Mouse (Mus musculus) hindbrain, embryonic 10.5 days (tissue): ENCODE measurements around the gene Sfr1. TPM values are rescaled to one million over a fixed set of nuclear protein-coding genes. Genes with fewer than 3 reads are reported as not detected.

ENCODE experiments used
- DNase-seq: peaks from one replicate; pipeline ENCODE4 v3.0.0-alpha.2; 2017; ENCODE audit warnings: low spot score
- H3K27ac ChIP-seq: fragments of 300-500 bp; sonication (generic); 2 replicates; pipeline ENCODE4 v1.5.1; 2016; ENCODE audit warnings: mild to moderate bottlenecking, moderate library complexity
- H3K27me3 ChIP-seq: fragments of 300-500 bp; sonication (generic); 2 replicates; pipeline ENCODE4 v1.6.1; 2016; ENCODE audit warnings: mild to moderate bottlenecking; ENCODE audit not compliant: poor library complexity, insufficient read depth, severe bottlenecking
- H3K36me3 ChIP-seq: fragments of 300-500 bp; sonication (generic); 2 replicates; pipeline ENCODE4 v1.6.1; 2016; ENCODE audit warnings: mild to moderate bottlenecking, moderate library complexity
- H3K4me1 ChIP-seq: fragments of 300-500 bp; sonication (generic); replicated peaks from 2 replicates; pipeline ENCODE4 v1.6.1; 2016; ENCODE audit warnings: mild to moderate bottlenecking
- H3K4me3 ChIP-seq: fragments of 300-500 bp; sonication (generic); 2 replicates; pipeline ENCODE4 v1.5.1; 2016; ENCODE audit warnings: mild to moderate bottlenecking, moderate library complexity
- H3K9me3 ChIP-seq: fragments of 300-500 bp; sonication (generic); 2 replicates; pipeline ENCODE4 v1.6.1; 2016; ENCODE audit warnings: mild to moderate bottlenecking, moderate library complexity
- WGBS: fragments of 180-500 bp; shearing (Covaris S2); methylation state at CpG from one replicate; pipeline ENCODE4 v1.1.7; 2016; 5-methylcytosine and 5-hydroxymethylcytosine counted together
- polyA plus RNA-seq: library from polyadenylated mRNA; unstranded; fragments of >200 nt; fragmentation: Nextera tagmentation; extraction: Ambion mirVana; gene quantifications from 2 replicates; pipeline ENCODE4 v1.2.1, GENCODE M21; 2016

The Sfr1 gene
- 211 and 264 TPM in 2 replicates for polyA plus RNA-seq

DNA sequence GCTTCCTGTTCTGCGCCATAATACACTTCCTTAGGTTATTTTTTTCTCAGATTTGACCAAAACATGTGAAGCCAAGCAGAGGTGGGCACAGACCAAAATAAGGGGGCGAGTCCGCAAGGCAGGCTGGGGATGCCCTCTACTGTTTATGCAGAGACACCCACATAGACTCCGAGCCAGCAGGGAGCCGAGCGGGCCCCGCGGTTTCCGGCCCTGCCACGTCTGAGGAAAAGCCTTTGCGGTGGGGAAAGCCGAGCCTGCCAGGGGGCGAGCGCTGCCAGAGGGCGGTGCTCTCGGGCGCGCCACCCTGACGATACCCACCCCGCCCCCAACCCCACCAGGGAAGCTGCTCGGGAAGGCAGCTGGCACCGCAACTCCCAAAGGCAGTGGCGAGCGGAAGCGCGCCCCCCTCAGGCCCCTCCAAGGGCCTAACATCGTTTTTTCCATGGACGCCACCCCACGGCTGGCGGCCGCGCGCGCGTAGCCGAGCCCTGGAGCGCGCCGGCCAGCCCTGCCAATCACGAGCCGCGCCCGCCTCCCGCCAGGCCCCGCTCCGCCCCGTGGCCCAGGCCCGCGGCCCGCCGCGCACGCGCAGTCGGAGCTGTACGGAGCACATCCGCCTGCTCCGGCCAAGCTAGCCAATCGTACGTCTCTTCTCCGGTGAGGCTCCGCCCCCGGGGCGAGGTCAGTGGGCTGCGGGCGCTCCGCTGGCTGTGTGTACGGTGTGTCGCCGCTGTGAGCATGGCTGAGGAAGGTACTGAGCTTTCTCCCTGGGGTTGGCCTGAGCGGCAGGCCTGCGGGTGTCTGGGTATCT is at the start of gene Sfr1:
Gene Sfr1, plus strand, starts transcription at position 612 of the 811 bp plus-strand sequence.
- Histone ChIP-seq H3K27ac (peak within 1 kb of the TSS; percentile 97), H3K4me1 (peaks cover 16% of the 10 kb centered on the region), H3K9me3 (no peaks in the 10 kb centered on the region), H3K36me3 (peaks cover 38% of the 10 kb centered on the region), H3K27me3 (no peaks in the 10 kb centered on the region), H3K4me3 (peak within 1 kb of the TSS; percentile 90)
- peak; percentile 99 for DNase-seq
- WGBS = 1% methylated on average over 71 of the region's 72 CpGs

- Histone ChIP-seq H3K4me3 (no peak overlapping the region), H3K36me3 (no peaks in the 10 kb centered on the region), H3K27me3 (peaks cover 5% of the 10 kb centered on the region; the same call in 1 of the 2 replicates), H3K9me3 (no peaks in the 10 kb centered on the region), H3K4me1 (peaks cover 11% of the 10 kb centered on the region; the same call in 1 of the 2 replicates), H3K27ac (no peak overlapping the region)
- 89% methylated on average over 7 of the region's 7 CpGs for WGBS
- no peak for DNase-seq
Observed at GRCm38 (mm10) chr19:47689592-47689991, 41.9 kb upstream of the Sfr1 start.

DNA sequence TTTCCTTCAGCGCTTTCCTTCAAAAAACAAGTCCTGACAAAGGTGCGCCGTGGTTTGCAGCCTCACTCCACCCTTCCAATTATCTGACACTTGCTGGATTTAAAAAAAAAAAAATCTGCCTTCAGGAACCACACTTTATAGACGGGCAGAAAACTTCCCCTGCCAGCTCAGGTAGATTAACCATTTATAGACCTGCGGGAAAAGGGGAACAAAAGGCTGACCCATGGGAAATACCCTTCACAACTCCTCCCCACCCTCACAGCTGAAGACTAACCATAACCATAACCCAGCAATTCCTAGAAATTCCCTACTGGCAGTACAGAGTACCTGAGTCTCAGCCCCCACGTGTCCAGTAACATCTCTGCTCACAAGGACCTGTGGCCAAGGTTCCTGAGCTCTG is 39.5 kb upstream of the Sfr1 start, which contains the start of gene Col17a1:
Gene Col17a1, minus strand, starts transcription at position 101 of the 400 bp plus-strand sequence.
- Histone ChIP-seq H3K27ac (no peak within 1 kb of the TSS), H3K9me3 (no peaks in the 10 kb centered on the region), H3K4me1 (peaks cover 11% of the 10 kb centered on the region; the same call in 1 of the 2 replicates), H3K27me3 (no peaks in the 10 kb centered on the region), H3K4me3 (no peak within 1 kb of the TSS), H3K36me3 (no peaks in the 10 kb centered on the region)
- DNase-seq = no peak
- 83% methylated on average over 6 of the region's 6 CpGs for WGBS

- Histone ChIP-seq H3K27ac (no peak overlapping the region), H3K4me3 (no peak overlapping the region), H3K36me3 (no peaks in the 10 kb centered on the region), H3K9me3 (no peaks in the 10 kb centered on the region), H3K27me3 (no peaks in the 10 kb centered on the region), H3K4me1 (peaks cover 11% of the 10 kb centered on the region; the same call in 1 of the 2 replicates)
- DNase-seq = no peak
- 93% methylated on average over 6 of the region's 6 CpGs for WGBS
Observed at GRCm38 (mm10) chr19:47695725-47696124, 35.8 kb upstream of the Sfr1 start.

DNA sequence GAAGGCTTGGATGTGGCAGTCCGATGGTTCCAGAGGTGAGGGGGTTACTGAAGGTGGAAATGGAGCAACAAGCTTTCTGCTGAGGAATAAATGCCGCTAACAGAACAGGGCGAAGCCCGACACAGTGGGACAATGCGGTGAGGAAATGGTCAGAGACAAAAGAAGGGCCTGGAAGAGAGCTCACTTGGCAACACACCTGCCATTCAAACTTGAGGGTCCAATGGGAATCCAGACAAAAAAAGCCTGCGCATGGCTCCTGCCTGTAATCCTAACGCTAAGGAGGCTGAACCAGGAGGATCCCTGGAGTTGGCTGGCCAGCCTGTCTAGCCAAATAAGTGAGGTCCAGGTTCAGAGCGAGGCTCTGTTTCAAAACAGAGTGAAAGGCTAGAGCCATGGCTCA is 35.1 kb upstream of the Sfr1 start:
- Histone ChIP-seq H3K9me3 (no peaks in the 10 kb centered on the region), H3K36me3 (no peaks in the 10 kb centered on the region), H3K4me3 (no peak overlapping the region), H3K4me1 (peaks cover 11% of the 10 kb centered on the region; the same call in 1 of the 2 replicates), H3K27me3 (no peaks in the 10 kb centered on the region), H3K27ac (no peak overlapping the region)
- 94% methylated on average over 8 of the region's 8 CpGs for WGBS
- DNase-seq = no peak

- no peak overlapping the region for H3K4me3 ChIP-seq
Observed at GRCm38 (mm10) chr19:47697067-47697466, 34.4 kb upstream of the Sfr1 start.

DNA sequence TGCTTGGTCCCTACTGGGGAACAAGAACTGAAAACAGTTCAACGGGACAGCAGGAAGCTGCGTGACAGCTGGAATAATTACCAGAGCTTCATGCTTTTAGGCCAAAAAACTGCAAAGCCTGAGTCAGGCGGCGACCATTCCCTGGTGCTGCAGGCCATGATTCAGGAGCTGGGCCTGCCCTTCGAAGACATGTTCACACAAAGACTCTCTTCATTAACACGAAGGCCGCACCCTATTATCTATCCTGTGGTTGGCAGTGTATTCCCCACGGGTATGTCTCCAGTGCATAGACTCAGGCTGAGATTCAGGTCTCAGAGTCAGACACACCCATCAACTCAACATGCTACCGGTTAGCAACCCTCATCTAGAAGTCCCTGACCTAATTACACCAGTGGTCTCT is 33.2 kb upstream of the Sfr1 start:
- H3K27me3 ChIP-seq = no peaks in the 10 kb centered on the region
- no peak overlapping the region for H3K4me3 ChIP-seq
- no peak for DNase-seq
- peaks cover 9% of the 10 kb centered on the region; the same call in 1 of the 2 replicates for H3K4me1 ChIP-seq
- H3K36me3 ChIP-seq = no peaks in the 10 kb centered on the region
- 81% methylated on average over 9 of the region's 9 CpGs for WGBS
- H3K9me3 ChIP-seq = no peaks in the 10 kb centered on the region
- no peak overlapping the region for H3K27ac ChIP-seq

More at GRCm38 (mm10) chr19:47697067-47697466, 34.4 kb upstream of the Sfr1 start:
- Histone ChIP-seq H3K36me3 (no peaks in the 10 kb centered on the region), H3K9me3 (no peaks in the 10 kb centered on the region), H3K4me1 (peaks cover 11% of the 10 kb centered on the region; the same call in 1 of the 2 replicates), H3K27ac (no peak overlapping the region), H3K27me3 (no peaks in the 10 kb centered on the region)
- WGBS = 93% methylated on average over 11 of the region's 11 CpGs
- DNase-seq = no peak

- Histone ChIP-seq H3K27ac (no peak overlapping the region), H3K4me1 (no peaks in the 10 kb centered on the region), H3K36me3 (no peaks in the 10 kb centered on the region), H3K4me3 (no peak overlapping the region), H3K9me3 (no peaks in the 10 kb centered on the region), H3K27me3 (no peaks in the 10 kb centered on the region)
- no peak for DNase-seq
- 83% methylated on average over 9 of the region's 9 CpGs for WGBS
Observed at GRCm38 (mm10) chr19:47699743-47700142, 31.7 kb upstream of the Sfr1 start.

DNA sequence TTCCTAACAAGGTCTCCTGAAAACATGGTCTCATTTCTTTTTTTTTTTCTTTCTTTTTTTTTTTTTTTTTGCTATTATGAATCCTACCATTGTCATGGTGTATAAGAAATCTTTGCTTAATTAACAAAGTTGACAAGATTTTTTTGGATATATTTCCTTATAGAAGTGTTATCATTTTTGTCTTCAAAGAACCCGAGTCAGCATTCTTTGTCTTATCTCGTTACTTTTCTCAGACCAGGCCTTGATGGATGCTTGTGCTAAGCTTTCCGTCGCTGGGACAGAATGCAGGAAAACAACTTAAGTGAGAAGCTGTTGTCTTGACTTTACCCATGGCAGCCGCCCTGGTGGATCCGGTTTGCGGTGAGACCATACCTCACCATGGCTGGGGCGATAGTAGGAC is 31.0 kb upstream of the Sfr1 start:
- H3K4me1 ChIP-seq = no peaks in the 10 kb centered on the region
- H3K4me3 ChIP-seq = no peak overlapping the region
- H3K9me3 ChIP-seq = no peaks in the 10 kb centered on the region
- H3K36me3 ChIP-seq = no peaks in the 10 kb centered on the region
- no peak overlapping the region for H3K27ac ChIP-seq
- DNase-seq = no peak
- 91% methylated on average over 8 of the region's 8 CpGs for WGBS
- no peaks in the 10 kb centered on the region for H3K27me3 ChIP-seq

- 76% methylated on average over 13 of the region's 13 CpGs for WGBS
- H3K4me1 ChIP-seq = no peaks in the 10 kb centered on the region
- no peaks in the 10 kb centered on the region for H3K27me3 ChIP-seq
- H3K27ac ChIP-seq = no peak overlapping the region
- H3K36me3 ChIP-seq = no peaks in the 10 kb centered on the region
- DNase-seq = no peak
- H3K9me3 ChIP-seq = no peaks in the 10 kb centered on the region
- no peak overlapping the region for H3K4me3 ChIP-seq
Observed at GRCm38 (mm10) chr19:47705080-47705771, 26.3 kb upstream of the Sfr1 start.

- H3K9me3 ChIP-seq = no peaks in the 10 kb centered on the region
- no peak overlapping the region for H3K4me3 ChIP-seq
- H3K27me3 ChIP-seq = no peaks in the 10 kb centered on the region
- H3K27ac ChIP-seq = no peak overlapping the region
- no peaks in the 10 kb centered on the region for H3K36me3 ChIP-seq
- DNase-seq = no peak
- H3K4me1 ChIP-seq = no peaks in the 10 kb centered on the region
- WGBS = 91% methylated on average over 8 of the region's 8 CpGs
Observed at GRCm38 (mm10) chr19:47705772-47706309, 25.6 kb upstream of the Sfr1 start.

- no peaks in the 10 kb centered on the region for H3K27me3 ChIP-seq
- WGBS = 82% methylated on average over 4 of the region's 4 CpGs
- DNase-seq = no peak
- no peak overlapping the region for H3K4me3 ChIP-seq
- H3K36me3 ChIP-seq = no peaks in the 10 kb centered on the region
- H3K27ac ChIP-seq = no peak overlapping the region
- no peaks in the 10 kb centered on the region for H3K9me3 ChIP-seq
- H3K4me1 ChIP-seq = no peaks in the 10 kb centered on the region
Observed at GRCm38 (mm10) chr19:47710376-47710775, 21.1 kb upstream of the Sfr1 start.

DNA sequence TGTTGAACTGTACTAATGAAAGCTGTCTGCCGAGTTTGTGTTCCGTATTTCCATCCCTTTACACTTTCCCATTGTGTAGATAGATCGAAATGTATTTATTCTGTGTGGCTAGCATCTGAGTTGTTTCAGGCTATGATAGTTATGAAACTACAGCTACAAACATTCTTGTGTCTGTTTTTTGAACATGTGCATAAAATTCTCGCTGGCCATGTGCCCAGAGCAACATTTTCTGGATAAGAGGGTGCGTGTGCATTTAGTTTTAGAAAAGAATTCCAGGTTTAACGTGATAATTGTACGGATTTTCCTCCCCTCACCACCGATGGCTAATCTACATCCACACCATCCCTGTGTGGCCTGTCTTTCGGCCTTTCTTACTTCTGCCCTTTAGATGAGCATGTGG is 18.0 kb upstream of the Sfr1 start:
- H3K4me1 ChIP-seq = no peaks in the 10 kb centered on the region
- WGBS = 93% methylated on average over 9 of the region's 9 CpGs
- H3K27ac ChIP-seq = no peak overlapping the region
- H3K27me3 ChIP-seq = no peaks in the 10 kb centered on the region
- H3K9me3 ChIP-seq = no peaks in the 10 kb centered on the region
- no peak overlapping the region for H3K4me3 ChIP-seq
- no peaks in the 10 kb centered on the region for H3K36me3 ChIP-seq
- DNase-seq = no peak
